In genomic region chr11:96333241-96334001, GRCm38 (mm10) we compare ENCODE assay signal across 11 mouse cellular contexts. TPM values are rescaled to one million over a fixed set of nuclear protein-coding genes. Genes with fewer than 3 reads are reported as not detected.
DNase-seq lines count a peak whose midpoint lies in the region; ATAC-seq lines count a peak whose summit lies in the region.
"Had no signal": no experiment of that assay in that cellular context is flagged by ENCODE, and none has a peak within 500 bp of the region (broad histone marks: within the 10 kb centered on the region; RNA-seq: fewer than 3 reads in every experiment).

No protein-coding gene starts in this region.

- no peaks in the 10 kb centered on the region for H3K9me3 ChIP-seq in heart, embryonic 16.5 days (replicated peaks; ENCODE audit: control insufficient read depth, low read length)
- H3K9me3 ChIP-seq in hindbrain, embryonic 13.5 days, result no peaks in the 10 kb centered on the region
- no peaks in the 10 kb centered on the region for H3K9me3 ChIP-seq in liver, embryonic 13.5 days (replicated peaks)
- H3K9me3 ChIP-seq: megakaryocyte, embryonic 14.5 days had no signal

- no peak for DNase-seq in heart, postnatal 25 days (ENCODE audit: low spot score)
- DNase-seq in liver, embryonic 13.5 days, result no peak
- DNase-seq in gastrocnemius, postnatal 4 days (ENCODE audit: low spot score in 2 of 2), result no peak
- no peak for DNase-seq in T-cell, adult 2 months (ENCODE audit: low spot score)

- H3K27me3 ChIP-seq in heart, embryonic 16.5 days (ENCODE audit: control insufficient read depth, insufficient read depth, low read length), result peaks cover 98% of the 10 kb centered on the region
- H3K27me3 ChIP-seq in hindbrain, embryonic 13.5 days, result peaks cover 99% of the 10 kb centered on the region
- peaks cover 98% of the 10 kb centered on the region for H3K27me3 ChIP-seq in liver, embryonic 13.5 days

- peak overlapping the region; percentile 15 for H3K9ac ChIP-seq in heart, embryonic 16.5 days (ENCODE audit: low read length)
- peak overlapping the region; percentile 99 for H3K9ac ChIP-seq in hindbrain, embryonic 13.5 days
- H3K9ac ChIP-seq in liver, embryonic 13.5 days, result 0 out of 2 replicates have a peak overlapping the region, but pooled peaks have one; percentile 9

- H3K36me3 ChIP-seq in heart, embryonic 16.5 days (ENCODE audit: control insufficient read depth, insufficient read depth), result no peaks in the 10 kb centered on the region
- no peaks in the 10 kb centered on the region; the same call in 1 of the 2 replicates for H3K36me3 ChIP-seq in hindbrain, embryonic 13.5 days
- no peaks in the 10 kb centered on the region for H3K36me3 ChIP-seq in liver, embryonic 13.5 days

- peak overlapping the region; percentile 41 for H3K27ac ChIP-seq in heart, embryonic 16.5 days (ENCODE audit: low read length)
- H3K27ac ChIP-seq in brown adipose tissue, adult 24 weeks (replicated peaks; ENCODE audit: low read depth, low read length), result peak overlapping the region; percentile 43
- H3K27ac ChIP-seq in hindbrain, embryonic 13.5 days, result peak overlapping the region; percentile 100
- H3K27ac ChIP-seq in liver, embryonic 13.5 days, result peak overlapping the region; percentile 21; the same call in 1 of the 2 replicates

- H3K4me3 ChIP-seq in heart, embryonic 16.5 days (ENCODE audit: low read length), result peak overlapping the region; percentile 39
- H3K4me3 ChIP-seq in brown adipose tissue, adult 24 weeks (ENCODE audit: insufficient read depth, low read depth, low read length), result peak overlapping the region; percentile 66
- peak overlapping the region; percentile 57 for H3K4me3 ChIP-seq in hindbrain, embryonic 13.5 days
- H3K4me3 ChIP-seq in liver, embryonic 13.5 days (replicated peaks), result peak overlapping the region; percentile 27; the same call in 1 of the 2 replicates
- H3K4me3 ChIP-seq: megakaryocyte, embryonic 14.5 days had no signal

- H3K4me2 ChIP-seq in heart, embryonic 16.5 days (ENCODE audit: low read depth, low read length), result peak overlapping the region; percentile 50; the same call in 1 of the 2 replicates
- peak overlapping the region; percentile 83 for H3K4me2 ChIP-seq in hindbrain, embryonic 13.5 days
- H3K4me2 ChIP-seq in liver, embryonic 13.5 days, result peak overlapping the region; percentile 41

- WGBS in heart, embryonic 16.5 days, result 16% methylated on average over 17 of the region's 17 CpGs
- 2% methylated on average over 17 of the region's 17 CpGs for WGBS in hindbrain, embryonic 13.5 days
- 33% methylated on average over 17 of the region's 17 CpGs for WGBS in liver, embryonic 13.5 days (ENCODE audit: insufficient replicate concordance)

- no peak for ATAC-seq in heart, embryonic 16.5 days (replicated peaks; ENCODE audit: extremely low read depth, insufficient read depth, low FRiP score)
- ATAC-seq in hindbrain, embryonic 13.5 days (ENCODE audit: low FRiP score), result no peak
- no peak for ATAC-seq in liver, embryonic 13.5 days (ENCODE audit: low read depth)
- ATAC-seq in frontal cortex, adult (ENCODE audit: low TSS enrichment), result no peak

- intact Hi-C loops in heart, postnatal 25 days (cut with DNase I), result no loop called here

- no peaks in the 10 kb centered on the region for H3K4me1 ChIP-seq in heart, embryonic 16.5 days (ENCODE audit: control insufficient read depth, insufficient read depth, low read length)
- peaks cover 5% of the 10 kb centered on the region for H3K4me1 ChIP-seq in brown adipose tissue, adult 24 weeks (ENCODE audit: control insufficient read depth, insufficient read depth, insufficient read length, low read length)
- peaks cover 38% of the 10 kb centered on the region for H3K4me1 ChIP-seq in hindbrain, embryonic 13.5 days (replicated peaks)
- 0 out of 2 replicates have a peak, but pooled peaks cover 4% of the 10 kb centered on the region for H3K4me1 ChIP-seq in liver, embryonic 13.5 days (replicated peaks)
- H3K4me1 ChIP-seq: megakaryocyte, embryonic 14.5 days had no signal

RNA-seq across cellular contexts. Expression of gene Hoxb3, which starts 10.3 kb away (rescaled TPM):
- polyA plus RNA-seq in heart, embryonic 16.5 days (2015; fragmentation: Nextera tagmentation; extraction: Ambion mirVana), result 0.24 and 0.79 TPM in 2 replicates
- under 1 TPM; 0.36 to 0.45 TPM for total RNA-seq in heart, postnatal 25 days (2021)
- polyA plus RNA-seq in brown adipose tissue, adult 24 weeks (2012; ENCODE audit: insufficient read depth, insufficient read length, missing spikeins), result 1.7 and 2.0 TPM in 2 replicates
- polyA plus RNA-seq in hindbrain, embryonic 13.5 days (2015; fragmentation: Nextera tagmentation; extraction: Ambion mirVana), result 11.9 and 14.5 TPM in 2 replicates
- polyA plus RNA-seq in liver, embryonic 13.5 days (2015; fragmentation: Nextera tagmentation; extraction: Ambion mirVana), result 0.08 and 0.13 TPM in 2 replicates
- total RNA-seq in gastrocnemius, postnatal 4 days (2021), result 1 to 10 TPM; 1.0 to 1.3 TPM
- total RNA-seq: layer of hippocampus, postnatal 25 days had no signal

RNA-seq across cellular contexts. Expression of gene Hoxb4, which starts 15.4 kb away (rescaled TPM):
- polyA plus RNA-seq in heart, embryonic 16.5 days (2015; fragmentation: Nextera tagmentation; extraction: Ambion mirVana), result 0.28 and 0.32 TPM in 2 replicates
- under 1 TPM; 0.57 to 0.59 TPM for total RNA-seq in heart, postnatal 25 days (2021)
- polyA plus RNA-seq in brown adipose tissue, adult 24 weeks (2012; ENCODE audit: insufficient read depth, insufficient read length, missing spikeins), result 6.0 and 6.4 TPM in 2 replicates
- polyA plus RNA-seq in hindbrain, embryonic 13.5 days (2015; fragmentation: Nextera tagmentation; extraction: Ambion mirVana), result 9.5 and 11.3 TPM in 2 replicates
- 0.16 and 0.20 TPM in 2 replicates for polyA plus RNA-seq in liver, embryonic 13.5 days (2015; fragmentation: Nextera tagmentation; extraction: Ambion mirVana)
- under 1 TPM; 0.57 to 0.91 TPM for total RNA-seq in gastrocnemius, postnatal 4 days (2021)
- total RNA-seq: layer of hippocampus, postnatal 25 days had no signal

RNA-seq across cellular contexts. Expression of gene Hoxb2, which starts 16.9 kb away (rescaled TPM):
- 2.5 and 3.1 TPM in 2 replicates for polyA plus RNA-seq in heart, embryonic 16.5 days (2015; fragmentation: Nextera tagmentation; extraction: Ambion mirVana)
- total RNA-seq in heart, postnatal 25 days (2021), result 1 to 10 TPM in 1 of 2 experiments, under 1 TPM in 1; 0.81 to 1.3 TPM
- polyA plus RNA-seq in brown adipose tissue, adult 24 weeks (2012; ENCODE audit: insufficient read depth, insufficient read length, missing spikeins), result 3.2 and 3.7 TPM in 2 replicates
- 38.6 and 47.2 TPM in 2 replicates for polyA plus RNA-seq in hindbrain, embryonic 13.5 days (2015; fragmentation: Nextera tagmentation; extraction: Ambion mirVana)
- 1.2 and 1.7 TPM in 2 replicates for polyA plus RNA-seq in liver, embryonic 13.5 days (2015; fragmentation: Nextera tagmentation; extraction: Ambion mirVana)
- total RNA-seq in gastrocnemius, postnatal 4 days (2021), result under 1 TPM; 0.44 to 0.93 TPM
- total RNA-seq: layer of hippocampus, postnatal 25 days had no signal

RNA-seq across cellular contexts. Expression of gene Hoxb5, which starts 30.3 kb away (rescaled TPM):
- polyA plus RNA-seq in heart, embryonic 16.5 days (2015; fragmentation: Nextera tagmentation; extraction: Ambion mirVana), result 0.76 and 2.8 TPM in 2 replicates
- total RNA-seq in heart, postnatal 25 days (2021), result under 1 TPM; 0.10 to 0.14 TPM
- polyA plus RNA-seq in brown adipose tissue, adult 24 weeks (2012; ENCODE audit: insufficient read depth, insufficient read length, missing spikeins), result 1.1 and 1.2 TPM in 2 replicates
- 196 and 216 TPM in 2 replicates for polyA plus RNA-seq in hindbrain, embryonic 13.5 days (2015; fragmentation: Nextera tagmentation; extraction: Ambion mirVana)
- polyA plus RNA-seq in liver, embryonic 13.5 days (2015; fragmentation: Nextera tagmentation; extraction: Ambion mirVana), result 0.44 and 0.58 TPM in 2 replicates
- total RNA-seq in gastrocnemius, postnatal 4 days (2021), result 1 to 10 TPM in 1 of 2 experiments, under 1 TPM in 1; 0.80 to 1.1 TPM
- total RNA-seq: layer of hippocampus, postnatal 25 days had no signal

RNA-seq across cellular contexts. Expression of gene Hoxb1, which starts 32.1 kb away (rescaled TPM):
- 0.07 TPM in 1 of 2 replicates, not detected in the other for polyA plus RNA-seq in heart, embryonic 16.5 days (2015; fragmentation: Nextera tagmentation; extraction: Ambion mirVana)
- total RNA-seq in heart, postnatal 25 days (2021), result not detected
- polyA plus RNA-seq in brown adipose tissue, adult 24 weeks (2012; ENCODE audit: insufficient read depth, insufficient read length, missing spikeins), result not detected in 2 replicates
- 0.30 and 0.74 TPM in 2 replicates for polyA plus RNA-seq in hindbrain, embryonic 13.5 days (2015; fragmentation: Nextera tagmentation; extraction: Ambion mirVana)
- 0.05 and 0.08 TPM in 2 replicates for polyA plus RNA-seq in liver, embryonic 13.5 days (2015; fragmentation: Nextera tagmentation; extraction: Ambion mirVana)
- total RNA-seq in gastrocnemius, postnatal 4 days (2021), result not detected
- total RNA-seq: granulocyte monocyte progenitor cell, adult 5-6 weeks; layer of hippocampus, postnatal 25 days had no signal

Comparison
In these comparisons a context has a peak if more than half of its experiments do, and no peak if none do; other contexts are left out.
1. H3K27ac ChIP-seq: peak in every context shown above with its lines; median percentile 100 in hindbrain, embryonic 13.5 days; 43 in brown adipose tissue, adult 24 weeks; 41 in heart, embryonic 16.5 days; 21 in liver, embryonic 13.5 days.
2. H3K9ac ChIP-seq: peak in every context shown above with its lines; median percentile 99 in hindbrain, embryonic 13.5 days; 15 in heart, embryonic 16.5 days; 9 in liver, embryonic 13.5 days.